Mouse (Mus musculus) kidney, adult 2 months (tissue): Measurements from ENCODE around the gene Nrarp.

Source experiments
- CTCF ChIP-seq: fragments of 200-500 bp; conservative IDR thresholded peaks from 2 replicates; pipeline ENCODE4 v1.5.1; 2011; ENCODE audit warnings: low read depth, mild to moderate bottlenecking, control low read depth, low read length, moderate library complexity, mixed read lengths; ENCODE audit not compliant: insufficient read depth, insufficient read length
- POLR2A ChIP-seq: fragments of 200-500 bp; IDR thresholded peaks from one replicate; pipeline ENCODE4 v1.6.1; 2011; ENCODE audit warnings: low read depth, low read length, control low read depth

DNA sequence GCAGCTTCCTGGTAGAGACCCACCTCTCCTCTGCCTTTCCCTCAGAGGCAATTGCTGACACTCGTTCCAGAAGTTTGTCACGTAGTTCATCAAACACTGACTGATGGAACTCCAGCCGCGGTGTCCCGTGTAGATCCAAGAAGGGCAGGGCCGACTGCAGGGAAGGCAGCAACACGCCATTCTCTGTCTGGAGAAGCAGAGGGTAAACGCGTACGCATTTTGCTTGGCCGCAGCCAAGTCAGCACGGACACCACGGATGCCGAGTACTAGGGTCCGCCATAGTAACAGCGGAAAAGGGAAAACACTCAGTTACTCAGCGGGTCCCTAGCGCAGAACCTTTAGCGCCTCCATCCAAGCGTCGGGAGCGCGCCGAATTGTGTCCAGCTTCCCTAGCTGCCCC is 30.1 kb downstream of the Nrarp start:
- no peak for TF ChIP-seq CTCF
- TF ChIP-seq POLR2A, result no peak
